Mouse (Mus musculus): ENCODE measurements at regions not wholly inside any gene's neighbourhood (a gene's known extent, or its start where the extent isn't known, plus 50 kb on each side); places are given as distances from the start of the nearest gene placed in this dataset.

GRCm38 (mm10) chr2:61284706-61285105 lies 293.7 kb upstream of the Tank start:
- TF ChIP-seq CTCF (IDR thresholded peaks at IDR 0.05; ENCODE audit: low read depth, low read length) (no peak), POLR2A (IDR thresholded peaks at IDR 0.05; ENCODE audit: insufficient read depth, low read length) (no peak), EP300 (IDR thresholded peaks at IDR 0.05; ENCODE audit: insufficient read depth, low read depth, low read length) (no peak)

All from ES-Bruce4 (cell line).